Mouse (Mus musculus): ENCODE data around the gene Lztfl1.

GRCm38 (mm10) chr9:123713111-123713510 is 4.4 kb downstream of the Lztfl1 start:
- TF ChIP-seq CTCF (IDR thresholded peaks at IDR 0.05; ENCODE audit: low read depth, low read length) (no peak), POLR2A (IDR thresholded peaks at IDR 0.05; ENCODE audit: extremely low read depth, insufficient read depth, low read length) (no peak)
